Mouse (Mus musculus) liver, adult 2 months (tissue): ENCODE results near the gene Plxnb1.

Source experiments
- CTCF ChIP-seq: fragments of 200-500 bp; IDR thresholded peaks from 2 replicates; pipeline ENCODE4 v1.5.1; 2011; ENCODE audit warnings: low read depth, low read length, control low read depth
- POLR2A ChIP-seq: fragments of 200-500 bp; IDR thresholded peaks from 2 replicates; pipeline ENCODE4 v1.6.1; 2011; ENCODE audit warnings: low read length, control low read depth; ENCODE audit not compliant: insufficient read depth; ENCODE audit errors: extremely low read depth

GRCm38 (mm10) chr9:109097291-109097690 is 2.1 kb downstream of the Plxnb1 start:
- TF ChIP-seq POLR2A (no peak), CTCF (no peak)
